Mouse (Mus musculus) heart, adult 2 months (tissue): ENCODE results near the gene Lsm12.

Experiments used
- CTCF ChIP-seq: fragments of 200-600 bp; IDR thresholded peaks from 2 replicates; pipeline ENCODE4 v1.8.1; 2022; ENCODE audit warnings: antibody characterized with exemption, mild to moderate bottlenecking, moderate library complexity
- EP300 ChIP-seq: fragments of 200-500 bp; IDR thresholded peaks from 2 replicates; pipeline ENCODE4 v1.6.1; 2011; ENCODE audit warnings: low read depth, low read length, control low read depth; ENCODE audit not compliant: insufficient read depth
- POLR2A ChIP-seq: fragments of 200-500 bp; IDR thresholded peaks from 2 replicates; pipeline ENCODE4 v1.6.1; 2011; ENCODE audit warnings: mild to moderate bottlenecking, low read depth, low read length, control low read depth; ENCODE audit not compliant: insufficient read depth

DNA sequence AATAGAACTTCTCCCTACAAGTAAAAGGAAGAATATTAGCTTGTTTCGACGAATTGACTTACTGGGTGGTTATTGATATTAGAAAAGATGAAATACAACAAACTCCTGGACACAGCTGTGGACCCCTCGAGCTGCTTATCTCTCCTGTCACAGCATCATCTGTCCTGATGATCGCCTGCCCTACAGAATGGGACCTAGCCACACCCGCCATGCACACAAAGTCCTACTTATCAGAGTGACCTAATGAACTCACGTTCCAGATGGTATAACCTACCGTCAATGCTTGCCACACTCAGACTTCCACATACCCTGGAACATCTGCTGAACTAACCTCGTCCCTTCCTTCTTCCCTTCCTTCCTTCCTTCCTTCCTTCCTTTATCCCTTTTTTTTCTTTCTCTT, 68.9 kb downstream of the Lsm12 start:
- TF ChIP-seq POLR2A (no peak), CTCF (no peak), EP300 (no peak)
